Mouse (Mus musculus) cerebellum, adult 2 months (tissue): ENCODE measurements around the gene Slc17a8. TPM values are rescaled to one million over a fixed set of nuclear protein-coding genes. Genes with fewer than 3 reads are reported as not detected.

Source experiments
- DNase-seq, 2 experiments: peaks; one replicate each; pipeline ENCODE4 v3.0.0; 2021
- H3K27ac ChIP-seq: fragments of 200-500 bp; 2 replicates; pipeline ENCODE4 v1.5.1; 2012; ENCODE audit warnings: low read length, control low read depth, inconsistent platforms; ENCODE audit not compliant: insufficient read depth
- H3K27me3 ChIP-seq: fragments of 200-500 bp; 2 replicates; pipeline ENCODE4 v1.6.1; 2012; ENCODE audit warnings: inconsistent platforms, mild to moderate bottlenecking, low read length, moderate library complexity; ENCODE audit not compliant: control insufficient read depth, insufficient read depth
- H3K4me1 ChIP-seq: fragments of 200-500 bp; 2 replicates; pipeline ENCODE4 v1.6.1; 2011; ENCODE audit warnings: low read length; ENCODE audit not compliant: control insufficient read depth, insufficient read depth
- H3K4me3 ChIP-seq: fragments of 200-500 bp; replicated peaks from 2 replicates; pipeline ENCODE3; 2011; ENCODE audit warnings: mild to moderate bottlenecking, low read depth, low read length, control low read depth; ENCODE audit not compliant: insufficient read depth
- CTCF ChIP-seq: fragments of 200-500 bp; IDR thresholded peaks from 2 replicates; pipeline ENCODE4 v1.5.1; 2011; ENCODE audit warnings: low read depth, mild to moderate bottlenecking, control low read depth, low read length, moderate library complexity, borderline replicate concordance; ENCODE audit not compliant: insufficient read depth
- POLR2A ChIP-seq: fragments of 200-500 bp; IDR thresholded peaks from 2 replicates; pipeline ENCODE4 v1.6.1; 2011; ENCODE audit warnings: low read length, control low read depth, borderline replicate concordance; ENCODE audit not compliant: insufficient read depth
- WGBS: fragments of 180-500 bp; shearing (Covaris S2); methylation state at CpG from one replicate; pipeline ENCODE4 v1.1.7; 2018; 5-methylcytosine and 5-hydroxymethylcytosine counted together
- polyA plus RNA-seq: library from polyadenylated mRNA; depleted of rRNA; stranded (reverse); fragments of >200 nt; gene quantifications from 2 replicates; pipeline ENCODE4 v1.2.3, GENCODE M21; 2012

Slc17a8 gene
- polyA plus RNA-seq, 1 experiment: 0.36 TPM

DNA sequence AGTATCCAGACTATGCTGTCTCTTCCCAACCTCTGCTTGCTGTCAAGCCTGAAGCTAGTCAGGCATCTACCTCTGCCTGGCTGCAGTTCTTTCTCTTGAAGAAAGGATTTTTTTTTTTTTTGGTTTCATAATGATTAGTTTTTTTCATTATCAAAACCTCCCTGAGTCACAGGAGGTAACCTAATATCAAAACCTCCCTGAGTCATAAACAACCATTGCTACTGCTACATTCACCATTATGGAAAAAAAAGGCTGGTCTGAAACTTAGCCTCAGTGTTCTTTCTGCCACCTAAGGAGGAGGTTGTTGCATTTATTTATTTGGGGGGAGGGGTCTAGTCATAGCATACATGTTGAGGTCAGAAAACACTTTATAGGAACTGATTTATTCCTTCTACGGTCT lies 31.2 kb downstream of the Slc17a8 start:
- WGBS: 98% methylated on average over 1 of the region's 1 CpGs
- Histone ChIP-seq H3K27me3 (no peaks in the 10 kb centered on the region), H3K4me3 (no peak overlapping the region), H3K4me1 (no peaks in the 10 kb centered on the region), H3K27ac (no peak overlapping the region)
- DNase-seq: no peak
- TF ChIP-seq POLR2A (no peak), CTCF (no peak)

DNA sequence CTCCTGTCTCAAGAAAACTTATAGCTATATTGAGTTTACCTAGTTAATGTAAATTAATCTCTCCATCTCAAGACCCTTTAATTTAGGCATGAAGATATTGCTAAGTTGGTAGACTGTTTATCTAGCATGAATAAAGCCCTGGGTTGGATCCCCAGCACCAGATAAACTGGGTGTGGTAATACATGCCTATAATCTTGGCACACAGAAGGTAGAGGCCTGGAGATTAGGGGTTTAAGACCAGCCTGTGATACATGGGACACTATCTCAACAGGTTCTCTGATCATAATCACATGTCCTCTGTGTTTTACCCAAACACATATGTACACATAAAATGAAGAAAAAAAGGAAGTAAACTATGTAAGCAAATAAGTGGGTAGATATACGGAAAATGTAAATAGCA lies 32.3 kb downstream of the Slc17a8 start:
- TF ChIP-seq CTCF: no peak
- no peak for TF ChIP-seq POLR2A
- Histone ChIP-seq H3K27ac (no peak overlapping the region), H3K4me3 (no peak overlapping the region), H3K27me3 (no peaks in the 10 kb centered on the region), H3K4me1 (no peaks in the 10 kb centered on the region)
- 92% methylated on average over 1 of the region's 1 CpGs for WGBS
- DNase-seq: no peak

DNA sequence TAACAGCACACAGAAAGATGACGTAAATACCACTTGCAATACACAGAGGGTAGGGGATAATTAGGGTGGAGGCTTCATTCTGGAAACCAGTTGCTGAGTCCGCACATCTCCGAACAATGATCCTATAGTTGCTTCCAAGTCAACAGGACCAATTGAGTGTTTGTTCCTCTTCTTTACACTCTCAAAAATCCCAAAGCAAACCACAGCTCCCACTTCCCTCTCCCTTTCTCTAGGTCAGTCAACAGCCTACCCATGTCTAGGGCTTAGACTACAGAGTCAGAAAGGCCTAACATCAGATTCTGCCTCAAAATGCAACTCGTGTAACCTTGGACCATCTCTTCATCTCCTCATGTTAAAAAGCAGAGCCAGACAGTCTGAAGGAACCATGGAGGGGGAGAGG lies 36.3 kb downstream of the Slc17a8 start:
- no peak for DNase-seq
- 92% methylated on average over 4 of the region's 4 CpGs for WGBS
- Histone ChIP-seq H3K27me3 (no peaks in the 10 kb centered on the region), H3K4me1 (no peaks in the 10 kb centered on the region), H3K4me3 (no peak overlapping the region), H3K27ac (no peak overlapping the region)
- TF ChIP-seq CTCF (no peak), POLR2A (no peak)

DNA sequence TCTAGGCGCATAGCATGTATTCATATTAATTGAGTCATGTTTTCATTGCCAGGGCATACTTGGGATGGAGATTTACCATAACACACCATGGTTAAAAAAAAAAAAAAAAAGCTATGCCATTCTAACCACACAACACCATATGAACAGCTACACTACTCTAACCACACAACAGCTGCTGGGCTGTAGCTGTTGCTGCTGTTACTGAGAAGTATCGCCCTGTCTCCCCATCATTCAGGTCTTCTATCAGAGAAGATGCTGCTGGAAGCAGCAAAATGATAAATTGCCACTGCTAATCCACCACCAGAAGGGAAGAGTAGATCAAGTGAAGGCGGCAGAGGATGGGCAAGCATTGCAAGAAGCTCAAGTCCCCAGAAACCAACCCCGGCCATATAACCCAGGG lies 42.3 kb downstream of the Slc17a8 start:
- 93% methylated on average over 4 of the region's 4 CpGs for WGBS
- H3K27me3 ChIP-seq: no peaks in the 10 kb centered on the region
- H3K4me1 ChIP-seq: no peaks in the 10 kb centered on the region

DNA sequence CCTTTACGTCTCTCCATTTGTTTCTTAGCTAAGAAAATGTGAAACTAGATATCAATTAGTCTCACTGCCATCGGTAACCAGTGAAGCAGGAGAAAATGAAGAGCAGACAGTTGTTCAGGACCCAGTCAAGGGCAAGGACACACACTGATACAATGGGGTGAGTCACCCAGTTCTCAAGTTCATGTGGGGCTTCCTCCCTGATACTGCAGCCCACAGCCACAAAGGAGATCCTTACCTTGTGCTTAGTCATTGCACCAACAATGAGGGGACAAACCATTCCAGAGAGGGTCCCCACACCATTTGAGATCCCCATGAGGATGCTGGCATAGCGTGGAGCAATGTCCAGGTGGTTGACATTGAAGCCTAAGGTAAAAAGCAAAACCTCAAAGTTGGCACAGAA lies 43.4 kb downstream of the Slc17a8 start:
- Histone ChIP-seq H3K4me3 (no peak overlapping the region), H3K27ac (no peak overlapping the region), H3K4me1 (no peaks in the 10 kb centered on the region), H3K27me3 (no peaks in the 10 kb centered on the region)
- no peak for DNase-seq
- WGBS: 87% methylated on average over 3 of the region's 3 CpGs
- TF ChIP-seq POLR2A (no peak), CTCF (no peak)

More for the DNA sequence above, 42.3 kb downstream of the Slc17a8 start:
- no peak overlapping the region for H3K27ac ChIP-seq
- TF ChIP-seq POLR2A (no peak), CTCF (no peak)
- no peak overlapping the region for H3K4me3 ChIP-seq
- DNase-seq: no peak

DNA sequence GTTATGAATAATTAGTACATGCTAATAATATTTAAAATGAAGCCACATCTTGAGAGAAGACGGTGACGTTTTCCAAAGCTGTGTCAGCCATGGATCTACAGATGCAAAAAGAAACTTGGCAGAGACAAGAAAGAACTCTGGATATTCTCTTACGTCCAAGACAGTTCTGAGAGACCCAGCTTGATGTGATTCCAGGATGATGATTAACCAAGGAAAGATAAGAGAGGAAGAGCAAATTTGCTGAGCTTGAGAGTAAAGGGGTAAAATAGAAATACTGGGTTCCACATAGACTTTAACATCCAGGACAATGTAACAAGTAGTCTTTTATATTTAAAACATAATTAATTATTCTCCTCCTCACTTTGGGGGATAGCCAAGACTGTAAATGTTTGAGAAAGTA lies 47.6 kb downstream of the Slc17a8 start:
- Histone ChIP-seq H3K27ac (no peak overlapping the region), H3K4me1 (no peaks in the 10 kb centered on the region), H3K27me3 (no peaks in the 10 kb centered on the region), H3K4me3 (no peak overlapping the region)
- TF ChIP-seq CTCF: no peak
- TF ChIP-seq POLR2A: no peak
- 62% methylated on average over 3 of the region's 3 CpGs for WGBS
- no peak for DNase-seq

DNA sequence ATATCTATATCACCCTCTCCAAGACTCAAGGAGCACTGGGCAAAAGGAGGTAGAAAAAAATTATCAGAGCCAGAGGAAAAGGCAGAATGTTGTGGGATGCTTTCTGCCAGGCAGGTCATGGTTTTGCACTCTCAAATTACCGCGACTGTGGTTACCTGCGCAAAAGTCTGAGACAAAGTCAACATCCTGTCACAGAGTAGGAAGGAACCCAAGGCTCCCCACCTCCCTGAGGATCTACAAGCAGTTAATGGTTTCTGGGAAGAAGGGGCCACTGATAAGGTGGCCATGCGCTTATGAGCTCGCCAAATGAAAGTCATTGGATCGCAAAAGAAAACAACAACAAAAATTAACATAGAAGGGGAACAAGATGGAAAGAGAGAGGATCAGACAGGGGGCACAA lies 48.1 kb downstream of the Slc17a8 start:
- 95% methylated on average over 6 of the region's 6 CpGs for WGBS
- no peak for TF ChIP-seq CTCF
- TF ChIP-seq POLR2A: no peak
- Histone ChIP-seq H3K27ac (no peak overlapping the region), H3K4me1 (no peaks in the 10 kb centered on the region), H3K4me3 (no peak overlapping the region), H3K27me3 (no peaks in the 10 kb centered on the region)
- DNase-seq: no peak

DNA sequence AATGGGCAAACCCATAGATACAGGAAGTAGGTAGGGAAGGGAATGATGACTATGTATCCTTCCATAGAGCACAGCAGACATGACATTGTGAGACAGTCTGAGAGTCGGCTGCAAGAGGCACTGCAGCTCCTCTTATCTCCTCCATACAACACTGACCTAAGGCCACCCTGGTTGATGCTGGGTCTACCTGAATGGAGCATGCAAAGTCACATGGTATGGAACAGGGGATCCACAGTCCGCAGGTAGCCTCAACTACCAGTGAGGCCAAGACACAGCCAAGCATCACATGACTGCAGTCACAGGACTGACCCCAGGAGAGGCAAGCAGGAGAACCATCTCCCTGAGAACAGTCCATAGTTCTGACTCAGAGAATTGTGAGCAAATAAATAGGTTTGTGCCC lies 53.7 kb downstream of the Slc17a8 start:
- no peak for DNase-seq
- Histone ChIP-seq H3K27me3 (no peaks in the 10 kb centered on the region), H3K4me3 (no peak overlapping the region), H3K27ac (no peak overlapping the region), H3K4me1 (no peaks in the 10 kb centered on the region)
- whole genome bisulfite sequencing: 94% methylated on average over 2 of the region's 2 CpGs
- no peak for TF ChIP-seq CTCF
